Mouse (Mus musculus) hindbrain, postnatal 0 days (tissue): ENCODE results near the gene Pdia4. TPM values are rescaled to one million over a fixed set of nuclear protein-coding genes. Genes with fewer than 3 reads are reported as not detected.

Experiments used
- ATAC-seq: fragments of 200-750 bp; cut with Nextera tagmentation; 2 replicates; pipeline ENCODE4 v1.8.0; 2017; ENCODE audit warnings: mild to moderate bottlenecking, moderate TSS enrichment, moderate library complexity
- DNase-seq: peaks from one replicate; pipeline ENCODE4 v3.0.0-alpha.2; 2015; ENCODE audit warnings: low spot score
- H3K27ac ChIP-seq: fragments of 300-500 bp; sonication (generic); 2 replicates; pipeline ENCODE4 v1.5.1; 2014; ENCODE audit warnings: mild to moderate bottlenecking
- H3K27me3 ChIP-seq: fragments of 300-500 bp; sonication (generic); 2 replicates; pipeline ENCODE4 v1.6.1; 2014; ENCODE audit warnings: low read length, mixed read lengths; ENCODE audit not compliant: insufficient read depth
- H3K36me3 ChIP-seq: fragments of 300-500 bp; sonication (generic); 2 replicates; pipeline ENCODE4 v1.6.1; 2014; ENCODE audit warnings: low read length, mixed read lengths; ENCODE audit not compliant: insufficient read depth
- H3K4me1 ChIP-seq: fragments of 300-500 bp; sonication (generic); 2 replicates; pipeline ENCODE4 v1.6.1; 2014; ENCODE audit warnings: antibody characterized with exemption, low read length, mixed read lengths; ENCODE audit not compliant: insufficient read depth
- H3K4me2 ChIP-seq: fragments of 300-500 bp; sonication (generic); 2 replicates; pipeline ENCODE4 v1.6.1; 2014; ENCODE audit warnings: low read depth, mild to moderate bottlenecking, low read length, moderate library complexity, mixed read lengths
- H3K4me3 ChIP-seq: fragments of 300-500 bp; sonication (generic); 2 replicates; pipeline ENCODE4 v1.5.1; 2014; ENCODE audit warnings: low read length
- H3K9ac ChIP-seq: fragments of 300-500 bp; sonication (generic); replicated peaks from 2 replicates; pipeline ENCODE4 v1.6.1; 2014; ENCODE audit warnings: mild to moderate bottlenecking, low read length, moderate library complexity, mixed read lengths
- H3K9me3 ChIP-seq: fragments of 300-500 bp; sonication (generic); 2 replicates; pipeline ENCODE4 v1.6.1; 2016; ENCODE audit warnings: low read length, mixed read lengths
- CTCF ChIP-seq: IDR thresholded peaks from 2 replicates; pipeline ENCODE4 v1.5.1; 2016; ENCODE audit warnings: antibody characterized with exemption, control low read depth, low read depth
- WGBS: fragments of 180-500 bp; shearing (Covaris S2); extraction: QIAGEN DNeasy Blood & Tissue Kit; methylation state at CpG from one replicate; pipeline ENCODE4 v1.1.7; 2014; 5-methylcytosine and 5-hydroxymethylcytosine counted together
- polyA plus RNA-seq: library from polyadenylated mRNA; unstranded; fragments of >200 nt; fragmentation: Nextera tagmentation; extraction: Ambion mirVana; gene quantifications from 2 replicates; pipeline ENCODE4 v1.2.1, GENCODE M21; 2015
- total RNA-seq: library from RNA; depleted of rRNA; stranded (reverse); fragments of >200 nt; gene quantifications from 2 replicates; pipeline ENCODE4 v1.2.3, GENCODE M21; 2014

The Pdia4 gene
- total and polyA plus RNA-seq, 2 experiments from 2014 or later: 75.0 to 90.0 TPM

GRCm38 (mm10) chr6:47812271-47812915 lies 837 bp downstream of the Pdia4 start:
- Histone ChIP-seq H3K27ac (peak overlapping the region; percentile 86), H3K9me3 (no peaks in the 10 kb centered on the region), H3K27me3 (no peaks in the 10 kb centered on the region), H3K9ac (peak overlapping the region; percentile 67), H3K4me1 (peaks cover 17% of the 10 kb centered on the region), H3K4me3 (peak overlapping the region; percentile 67), H3K36me3 (no peaks in the 10 kb centered on the region), H3K4me2 (peak overlapping the region; percentile 70)
- TF ChIP-seq CTCF: no peak
- DNase-seq: no peak
- no peak for ATAC-seq
- 2% methylated on average over 17 of the region's 17 CpGs for WGBS

GRCm38 (mm10) chr6:47811324-47811723 lies 1.9 kb downstream of the Pdia4 start:
- no peak for TF ChIP-seq CTCF
- peaks cover 17% of the 10 kb centered on the region for H3K4me1 ChIP-seq
- ATAC-seq (no peak), DNase-seq (no peak)
- no peaks in the 10 kb centered on the region for H3K27me3 ChIP-seq
- WGBS: 66% methylated on average over 5 of the region's 5 CpGs
- no peak overlapping the region for H3K27ac ChIP-seq
- H3K9me3 ChIP-seq: no peaks in the 10 kb centered on the region
- peaks cover 7% of the 10 kb centered on the region; the same call in 1 of the 2 replicates for H3K36me3 ChIP-seq
- H3K9ac ChIP-seq: peak overlapping the region; percentile 67
- peak overlapping the region; percentile 70 for H3K4me2 ChIP-seq
- H3K4me3 ChIP-seq: peak overlapping the region; percentile 67

- Histone ChIP-seq H3K9me3 (no peaks in the 10 kb centered on the region), H3K4me1 (peaks cover 17% of the 10 kb centered on the region), H3K4me2 (0 out of 2 replicates have a peak overlapping the region, but pooled peaks have one; percentile 2), H3K27me3 (no peaks in the 10 kb centered on the region), H3K36me3 (peaks cover 18% of the 10 kb centered on the region), H3K4me3 (no peak overlapping the region), H3K9ac (no peak overlapping the region), H3K27ac (no peak overlapping the region)
- DNase-seq (no peak), ATAC-seq (no peak)
- 71% methylated on average over 2 of the region's 2 CpGs for WGBS
- no peak for TF ChIP-seq CTCF
Measured at GRCm38 (mm10) chr6:47810181-47810580, 3.0 kb downstream of the Pdia4 start.

- no peak for ATAC-seq
- peak overlapping the region; percentile 46; the same call in 1 of the 2 replicates for H3K27ac ChIP-seq
- peaks cover 24% of the 10 kb centered on the region for H3K36me3 ChIP-seq
Measured at GRCm38 (mm10) chr6:47809053-47809452, 4.2 kb downstream of the Pdia4 start.

GRCm38 (mm10) chr6:47808545-47808944 lies 4.7 kb downstream of the Pdia4 start:
- Histone ChIP-seq H3K36me3 (peaks cover 29% of the 10 kb centered on the region), H3K4me2 (no peak overlapping the region), H3K4me3 (no peak overlapping the region), H3K27me3 (no peaks in the 10 kb centered on the region), H3K9me3 (no peaks in the 10 kb centered on the region), H3K9ac (no peak overlapping the region), H3K27ac (peak overlapping the region; percentile 26; the same call in 1 of the 2 replicates), H3K4me1 (peaks cover 12% of the 10 kb centered on the region)
- 79% methylated on average over 5 of the region's 5 CpGs for WGBS
- no peak for TF ChIP-seq CTCF
- DNase-seq (no peak), ATAC-seq (no peak)

More at GRCm38 (mm10) chr6:47809053-47809452, 4.2 kb downstream of the Pdia4 start:
- no peaks in the 10 kb centered on the region for H3K27me3 ChIP-seq
- no peak overlapping the region for H3K4me3 ChIP-seq
- no peak for TF ChIP-seq CTCF
- no peaks in the 10 kb centered on the region for H3K9me3 ChIP-seq
- 57% methylated on average over 4 of the region's 4 CpGs for WGBS
- DNase-seq: peak; percentile 46
- H3K4me2 ChIP-seq: no peak overlapping the region
- no peak overlapping the region for H3K9ac ChIP-seq
- peaks cover 16% of the 10 kb centered on the region for H3K4me1 ChIP-seq

GRCm38 (mm10) chr6:47807419-47807818 lies 5.8 kb downstream of the Pdia4 start:
- WGBS: 81% methylated on average over 2 of the region's 2 CpGs
- no peak overlapping the region for H3K27ac ChIP-seq
- H3K9me3 ChIP-seq: no peaks in the 10 kb centered on the region
- no peak overlapping the region for H3K4me3 ChIP-seq
- no peak for TF ChIP-seq CTCF
- no peaks in the 10 kb centered on the region for H3K27me3 ChIP-seq
- H3K4me2 ChIP-seq: no peak overlapping the region
- ATAC-seq: no peak
- H3K4me1 ChIP-seq: peaks cover 12% of the 10 kb centered on the region
- H3K36me3 ChIP-seq: peaks cover 41% of the 10 kb centered on the region
- DNase-seq: no peak
- no peak overlapping the region for H3K9ac ChIP-seq

GRCm38 (mm10) chr6:47805520-47805919 lies 7.7 kb downstream of the Pdia4 start:
- Histone ChIP-seq H3K36me3 (peaks cover 48% of the 10 kb centered on the region), H3K4me3 (no peak overlapping the region)
- ATAC-seq: no peak

More at GRCm38 (mm10) chr6:47805520-47805919, 7.7 kb downstream of the Pdia4 start:
- Histone ChIP-seq H3K9ac (no peak overlapping the region), H3K27ac (no peak overlapping the region), H3K4me2 (no peak overlapping the region), H3K9me3 (no peaks in the 10 kb centered on the region), H3K4me1 (no peaks in the 10 kb centered on the region), H3K27me3 (no peaks in the 10 kb centered on the region)
- 80% methylated on average over 2 of the region's 2 CpGs for WGBS
- DNase-seq: no peak
- TF ChIP-seq CTCF: no peak
